Mouse (Mus musculus): ENCODE measurements around the gene Slc2a3.
"Not testable (repeated sequence)": the region's sequence is repeated elsewhere in the genome, so short reads cannot be mapped to it uniquely, and the experiment has no call there.

The Slc2a3 gene

DNA sequence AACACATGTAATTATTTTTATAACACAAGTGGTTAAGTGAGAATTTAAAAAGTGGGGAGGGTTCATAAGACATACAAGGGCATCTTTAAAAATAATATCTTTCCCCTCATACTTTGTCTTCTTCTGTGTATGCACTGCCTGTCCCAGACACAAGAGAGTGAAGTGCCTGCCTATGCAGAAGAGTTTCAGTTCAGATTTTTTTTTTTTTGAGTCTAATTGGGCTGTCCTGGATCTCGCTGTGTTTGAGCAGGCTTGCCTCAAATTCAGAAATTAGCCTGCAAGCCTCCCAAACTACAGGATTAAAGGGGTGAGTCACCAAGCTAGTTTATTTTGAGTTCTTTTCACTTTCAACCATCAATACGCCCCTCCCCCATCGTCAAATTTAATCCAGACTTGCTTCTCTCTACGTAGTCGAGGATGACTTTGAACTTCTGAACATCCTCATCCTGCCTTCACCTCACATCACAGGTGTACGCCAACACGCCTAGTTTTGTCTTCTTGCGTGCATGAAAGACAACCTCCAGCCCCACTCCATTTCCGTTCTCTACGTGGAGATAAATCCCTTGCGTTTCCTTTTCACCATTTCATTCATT lies 8.7 kb upstream of the Slc2a3 start:
- no peak for DNase-seq (ENCODE audit: extremely low read depth, insufficient read length, low spot score)

GRCm38 (mm10) chr6:122804418-122804817 lies 3.0 kb upstream of the Slc2a3 start:
- peak; percentile 32 for DNase-seq (ENCODE audit: extremely low read depth, insufficient read length, low spot score)

DNA sequence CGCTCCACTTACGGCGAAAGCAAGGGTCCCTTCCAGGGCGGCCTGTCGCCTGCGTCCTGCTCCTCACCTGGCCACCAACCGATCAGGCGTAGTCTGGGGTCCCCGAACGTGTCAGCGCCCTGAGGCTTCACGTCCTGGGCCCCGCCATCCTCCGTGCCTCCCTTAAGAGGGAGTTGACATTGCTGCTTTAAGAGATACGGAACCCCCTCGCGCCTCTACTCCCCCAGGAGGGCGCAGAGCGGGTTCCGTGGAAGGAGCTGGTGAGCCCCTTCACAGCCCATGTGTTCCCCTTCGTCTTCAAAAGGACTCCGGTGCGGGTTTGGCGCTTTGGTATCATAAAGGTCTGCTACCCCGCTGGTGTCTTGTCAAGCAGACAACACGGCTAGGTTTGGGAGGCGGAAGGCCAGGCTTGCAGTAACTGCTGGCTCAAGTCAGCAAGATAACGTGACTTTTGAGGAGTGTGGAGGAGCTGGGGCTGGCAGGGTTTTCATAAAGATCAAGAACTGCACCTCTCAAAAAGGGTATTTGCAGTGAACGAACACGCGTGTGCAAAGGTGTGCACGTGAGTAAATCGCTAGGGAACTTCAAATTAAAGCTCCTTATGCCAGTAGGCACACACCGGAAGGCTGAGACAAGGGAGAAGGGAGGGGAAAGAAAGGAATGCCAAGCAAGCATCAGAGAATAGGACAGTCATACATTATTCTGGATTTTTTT lies 518 bp upstream of the Slc2a3 start:
- no peak for DNase-seq (ENCODE audit: extremely low read depth, insufficient read length, low spot score)

DNA sequence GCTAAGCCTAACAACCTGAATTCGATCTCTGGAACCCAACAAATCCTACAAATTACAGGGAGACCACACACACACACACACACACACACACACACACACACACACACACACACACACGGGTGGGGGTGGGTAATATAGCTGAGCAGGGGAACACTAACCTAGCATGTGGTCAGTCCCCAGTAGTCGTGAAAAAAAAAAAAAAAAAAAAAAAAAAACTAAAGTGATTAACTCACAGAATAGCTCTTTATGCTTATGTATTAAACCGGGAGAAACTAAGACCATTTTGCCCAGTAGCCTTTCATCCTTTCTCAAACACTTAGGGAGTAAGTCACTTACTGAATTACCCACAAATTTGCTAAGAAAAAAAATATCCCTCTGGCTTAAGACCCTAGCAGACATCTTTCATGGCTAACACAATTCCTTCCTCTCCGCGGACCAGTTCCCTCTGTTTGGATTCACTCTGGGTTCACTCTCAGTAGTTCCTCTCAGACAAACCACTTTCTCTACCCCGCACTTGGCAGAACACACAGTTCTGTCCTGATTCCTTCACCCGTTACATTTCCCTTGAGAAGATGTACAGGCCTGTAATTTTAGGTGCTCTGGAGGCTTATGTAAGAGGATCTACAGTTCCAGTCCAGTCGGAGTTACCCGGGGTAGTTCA lies 670 bp downstream of the Slc2a3 start:
- no peak for DNase-seq (ENCODE audit: extremely low read depth, insufficient read length, low spot score)

- DNase-seq (ENCODE audit: extremely low read depth, insufficient read length, low spot score): peak; percentile 46
These were observed 6.0 kb downstream of the Slc2a3 start for GRCm38 (mm10) chr6:122795254-122795935.

GRCm38 (mm10) chr6:122786275-122786674 lies 15.2 kb downstream of the Slc2a3 start:
- DNase-seq (ENCODE audit: extremely low read depth, insufficient read length, low spot score): no peak

DNA sequence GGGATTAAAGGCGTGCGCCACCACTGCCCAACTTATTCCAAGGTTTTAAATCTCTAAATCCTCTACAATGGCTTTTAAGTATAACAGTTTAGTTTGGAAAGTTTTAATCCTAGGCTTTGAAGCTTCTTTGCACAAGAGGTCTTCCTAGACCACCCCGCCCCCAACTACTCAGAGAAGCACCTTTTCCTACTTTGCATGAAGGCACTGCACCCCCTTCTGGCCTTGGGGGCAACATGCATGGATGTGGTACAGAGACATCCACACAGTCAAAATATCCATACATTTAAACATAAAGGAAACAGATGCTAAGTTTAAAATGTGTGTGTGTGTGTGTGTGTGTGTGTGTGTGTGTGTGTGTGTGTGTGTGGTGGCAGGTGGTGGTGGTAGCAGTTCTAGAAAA lies 16.6 kb downstream of the Slc2a3 start:
- DNase-seq (ENCODE audit: extremely low read depth, insufficient read length, low spot score): no peak

- DNase-seq (ENCODE audit: extremely low read depth, insufficient read length, low spot score): peak; percentile 29
These were observed 19.3 kb downstream of the Slc2a3 start for GRCm38 (mm10) chr6:122782164-122782563.

DNA sequence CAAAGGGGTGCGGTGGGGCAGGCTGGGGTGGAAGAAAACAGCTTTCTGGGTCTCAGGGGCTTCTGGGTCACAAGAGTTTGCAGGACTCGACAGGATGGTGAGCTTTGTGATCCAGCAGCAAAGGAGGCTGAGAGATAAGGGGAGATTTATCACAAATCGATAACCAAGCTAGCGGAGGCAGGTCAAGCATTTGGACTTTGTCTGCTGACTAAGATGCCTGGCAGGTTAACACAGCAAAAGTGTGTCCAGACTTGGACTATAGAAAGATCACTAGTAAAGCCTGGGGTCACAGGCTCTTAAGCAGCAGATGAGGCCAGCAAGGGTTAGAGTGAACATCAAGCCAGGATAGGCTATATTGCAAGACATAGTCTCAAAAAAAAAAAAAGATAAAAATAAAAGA lies 20.3 kb downstream of the Slc2a3 start:
- no peak for DNase-seq (ENCODE audit: extremely low read depth, insufficient read length, low spot score)

DNA sequence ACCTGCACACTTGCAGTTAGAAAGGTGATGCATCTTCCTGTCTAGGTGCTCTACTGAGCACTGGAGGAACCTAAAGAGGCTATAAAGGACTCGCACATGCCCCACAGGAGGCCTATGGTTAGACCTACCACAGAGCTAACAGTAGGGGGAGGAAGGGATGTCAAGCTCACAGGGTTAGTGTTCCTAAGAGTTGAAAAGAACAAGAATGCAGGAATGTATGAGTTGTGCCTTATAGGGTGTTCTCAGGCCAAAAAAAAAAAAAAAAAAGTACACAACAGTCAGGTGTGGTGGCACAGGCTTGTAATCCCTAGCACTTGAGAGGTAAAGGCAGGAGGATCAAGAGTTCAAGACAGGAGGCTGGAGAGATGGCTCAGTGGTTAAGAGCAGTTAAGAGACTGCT lies 21.5 kb downstream of the Slc2a3 start:
- DNase-seq (ENCODE audit: extremely low read depth, insufficient read length, low spot score): no peak

- no peak for DNase-seq (ENCODE audit: extremely low read depth, insufficient read length, low spot score)
These were observed 25.4 kb downstream of the Slc2a3 start for GRCm38 (mm10) chr6:122776040-122776439.

- no peak for DNase-seq (ENCODE audit: extremely low read depth, insufficient read length, low spot score)
These were observed 27.1 kb downstream of the Slc2a3 start for GRCm38 (mm10) chr6:122774345-122774744.

DNA sequence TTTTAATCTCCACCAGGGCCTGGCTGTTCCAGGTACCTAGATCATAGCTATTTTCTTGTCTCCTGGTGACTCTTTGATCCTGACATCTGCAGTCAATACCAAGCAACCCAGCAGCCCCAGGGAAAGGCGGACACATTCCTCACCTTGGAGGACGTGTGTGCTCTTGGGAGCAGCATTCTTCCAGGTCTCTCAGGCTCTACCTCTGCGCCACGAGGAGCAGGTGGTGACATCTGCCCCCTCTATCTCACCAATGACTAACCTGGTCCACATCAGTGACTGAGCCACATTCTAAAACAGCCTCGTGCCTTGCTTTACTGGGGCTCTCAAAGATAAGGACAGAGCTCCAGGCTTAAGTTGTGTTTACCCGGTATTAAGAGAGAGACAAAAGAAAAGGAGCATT lies 28.7 kb downstream of the Slc2a3 start:
- no peak for DNase-seq (ENCODE audit: extremely low read depth, insufficient read length, low spot score)

GRCm38 (mm10) chr6:122770760-122771315 lies 30.6 kb downstream of the Slc2a3 start:
- no peak for DNase-seq (ENCODE audit: extremely low read depth, insufficient read length, low spot score)

DNA sequence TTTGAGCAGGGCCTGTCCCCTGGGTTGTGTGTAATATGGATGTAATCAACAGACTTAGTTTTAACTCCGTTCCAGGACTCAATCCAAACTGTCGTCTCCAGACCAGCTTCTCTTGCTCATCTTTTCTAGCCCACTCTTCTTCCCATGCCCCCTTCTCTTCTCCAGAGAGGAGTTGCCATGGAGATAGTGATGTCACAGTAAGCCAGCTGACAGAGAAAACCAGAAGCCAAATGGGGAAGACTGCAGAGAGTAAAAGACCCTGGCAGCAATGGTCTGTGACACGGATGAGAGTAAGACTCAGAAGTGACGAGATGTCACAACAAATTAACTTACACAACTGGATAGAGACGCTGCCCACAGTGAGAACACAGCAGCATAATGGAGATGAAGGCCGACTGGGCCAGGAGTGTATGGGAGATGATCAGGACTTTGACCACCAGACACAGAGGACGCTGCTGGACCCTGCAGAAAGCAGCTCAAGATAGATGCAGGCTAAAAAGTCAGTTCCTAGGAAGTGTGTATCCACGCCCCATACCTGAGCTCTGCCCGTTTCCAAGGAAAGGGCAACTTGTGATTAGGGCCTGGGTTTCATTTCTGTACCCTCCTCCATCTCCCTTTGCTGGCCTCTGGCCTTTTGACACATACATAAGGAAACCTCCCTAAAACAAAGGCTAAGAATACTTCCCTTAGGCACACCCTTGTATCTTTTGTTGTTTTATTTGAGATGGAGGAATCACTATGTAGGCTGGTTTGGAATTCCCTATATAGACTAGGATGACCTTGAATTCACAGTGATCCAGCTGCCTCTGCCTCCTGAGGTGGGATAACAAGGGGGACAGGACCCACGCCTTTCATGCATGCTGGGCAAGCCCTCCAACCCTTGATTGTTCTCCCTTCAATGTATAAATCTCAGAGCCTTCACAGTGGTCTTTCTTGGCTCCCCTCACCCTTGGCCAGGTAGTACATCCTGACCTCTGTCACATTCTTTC lies 31.4 kb downstream of the Slc2a3 start:
- DNase-seq (ENCODE audit: extremely low read depth, insufficient read length, low spot score): no peak

GRCm38 (mm10) chr6:122768256-122768655 lies 33.2 kb downstream of the Slc2a3 start:
- no peak for DNase-seq (ENCODE audit: extremely low read depth, insufficient read length, low spot score)

- DNase-seq (ENCODE audit: extremely low read depth, insufficient read length, low spot score): not testable (repeated sequence)
These were observed 34.4 kb downstream of the Slc2a3 start for GRCm38 (mm10) chr6:122767012-122767411.

DNA sequence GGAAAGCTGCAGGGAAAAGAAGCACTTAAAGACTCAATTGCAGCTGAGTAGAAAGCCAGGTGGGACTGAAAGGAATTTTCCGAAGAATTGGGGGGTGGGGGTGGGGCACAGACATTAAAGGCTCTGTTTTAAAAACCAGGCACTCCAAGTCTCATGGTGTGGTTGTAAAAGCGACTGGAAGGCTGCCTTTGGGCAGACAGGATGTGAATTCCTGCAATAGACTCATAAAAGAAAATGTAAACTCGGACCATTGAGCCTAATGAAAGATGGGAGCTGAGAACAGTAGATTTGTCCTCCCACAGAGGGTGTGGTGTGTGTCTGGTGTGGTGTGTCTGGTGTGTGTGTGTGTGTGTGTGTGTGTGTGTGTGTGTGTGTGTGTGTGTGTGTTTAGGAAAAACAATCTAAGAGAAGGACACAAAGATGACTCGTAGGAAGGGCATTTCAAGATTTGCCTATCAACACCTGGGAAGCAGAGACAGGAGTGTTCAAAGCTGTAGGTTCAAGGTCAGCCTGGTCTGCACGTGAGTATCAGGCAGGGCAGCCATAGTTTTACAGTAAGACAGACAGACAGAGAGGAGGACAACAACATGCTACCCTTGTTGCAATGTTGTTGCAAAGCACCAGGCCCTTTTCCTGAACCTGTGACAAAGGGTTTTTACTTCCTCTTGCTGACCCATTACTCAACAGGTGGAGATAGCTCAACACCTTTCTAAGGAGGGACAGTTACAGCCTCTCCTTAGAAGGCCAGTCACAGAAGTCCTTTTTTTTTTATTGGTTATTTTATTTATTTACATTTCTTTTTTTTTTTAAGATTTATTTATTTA lies 35.1 kb downstream of the Slc2a3 start:
- DNase-seq (ENCODE audit: extremely low read depth, insufficient read length, low spot score): no peak

GRCm38 (mm10) chr6:122765298-122765956 lies 36.0 kb downstream of the Slc2a3 start:
- no peak for DNase-seq (ENCODE audit: extremely low read depth, insufficient read length, low spot score)

All from 3134 (cell line).